Mouse (Mus musculus) adrenal gland, adult 8-10 months (tissue): ENCODE results near the gene Cdc123. TPM values are rescaled to one million over a fixed set of nuclear protein-coding genes. Genes with fewer than 3 reads are reported as not detected.

Experiments
- DNase-seq: peaks from one replicate; pipeline ENCODE4 v3.0.0; 2022
- total RNA-seq, 4 experiments: library from RNA; stranded (reverse); gene quantifications; 2 replicates each; pipeline ENCODE4 v1.2.4; 2022

Cdc123 gene
- total RNA-seq, 4 experiments from 2014 or later, result 138 to 175 (median 140) TPM

- no peak for DNase-seq
These were observed 40.4 kb downstream of the Cdc123 start for GRCm38 (mm10) chr2:5804440-5805045.

- no peak for DNase-seq
These were observed 42.9 kb downstream of the Cdc123 start for GRCm38 (mm10) chr2:5801927-5802590.

GRCm38 (mm10) chr2:5801182-5801640 lies 43.8 kb downstream of the Cdc123 start:
- no peak for DNase-seq

GRCm38 (mm10) chr2:5797816-5798672 lies 46.9 kb downstream of the Cdc123 start:
- DNase-seq, result no peak

- DNase-seq, result no peak
These were observed 51.2 kb downstream of the Cdc123 start for GRCm38 (mm10) chr2:5793771-5794170.

GRCm38 (mm10) chr2:5792056-5792455 lies 52.9 kb downstream of the Cdc123 start:
- DNase-seq, result no peak

- DNase-seq, result no peak
These were observed 55.3 kb downstream of the Cdc123 start for GRCm38 (mm10) chr2:5789625-5790160.

GRCm38 (mm10) chr2:5787391-5787790 lies 57.6 kb downstream of the Cdc123 start:
- DNase-seq, result no peak

GRCm38 (mm10) chr2:5772464-5772863 lies 72.5 kb downstream of the Cdc123 start:
- DNase-seq, result no peak

- DNase-seq, result peak; percentile 18
These were observed 74.2 kb downstream of the Cdc123 start for GRCm38 (mm10) chr2:5770708-5771241.

GRCm38 (mm10) chr2:5769630-5770029 lies 75.3 kb downstream of the Cdc123 start:
- DNase-seq, result no peak

GRCm38 (mm10) chr2:5768946-5769345 lies 76.0 kb downstream of the Cdc123 start:
- DNase-seq, result no peak

- DNase-seq, result no peak
These were observed 82.9 kb downstream of the Cdc123 start for GRCm38 (mm10) chr2:5762031-5762430.

- no peak for DNase-seq
These were observed 84.4 kb downstream of the Cdc123 start for GRCm38 (mm10) chr2:5760479-5761008.

GRCm38 (mm10) chr2:5758569-5758968 lies 86.4 kb downstream of the Cdc123 start:
- DNase-seq, result no peak

GRCm38 (mm10) chr2:5750872-5751271 lies 94.1 kb downstream of the Cdc123 start:
- no peak for DNase-seq

GRCm38 (mm10) chr2:5749210-5749609 lies 95.8 kb downstream of the Cdc123 start:
- DNase-seq, result no peak

GRCm38 (mm10) chr2:5747545-5748043 lies 97.4 kb downstream of the Cdc123 start:
- DNase-seq, result no peak

GRCm38 (mm10) chr2:5746529-5746928 lies 98.4 kb downstream of the Cdc123 start:
- DNase-seq, result no peak
